Mouse (Mus musculus) telencephalon, adult 2 months (tissue): ENCODE data around the gene Foxn1.

Experiments
- DNase-seq: peaks from one replicate; pipeline ENCODE4 v3.0.0-alpha.2; 2011; ENCODE audit warnings: low read depth, low spot score

The Foxn1 gene

GRCm38 (mm10) chr11:78400936-78401335 lies 14.6 kb upstream of the Foxn1 start:
- DNase-seq: no peak

- DNase-seq: no peak
Observed at GRCm38 (mm10) chr11:78399680-78400079, 13.3 kb upstream of the Foxn1 start.

- no peak for DNase-seq
Observed at GRCm38 (mm10) chr11:78398212-78398611, 11.9 kb upstream of the Foxn1 start.

- no peak for DNase-seq
Observed at GRCm38 (mm10) chr11:78397397-78397796, 11.0 kb upstream of the Foxn1 start.

- DNase-seq: no peak
Observed at GRCm38 (mm10) chr11:78396950-78397349, 10.6 kb upstream of the Foxn1 start.

- DNase-seq: no peak
Observed at GRCm38 (mm10) chr11:78392728-78393127, 6.4 kb upstream of the Foxn1 start.

GRCm38 (mm10) chr11:78385776-78386175 lies 582 bp downstream of the Foxn1 start:
- no peak for DNase-seq

GRCm38 (mm10) chr11:78382701-78383100 lies 3.7 kb downstream of the Foxn1 start:
- no peak for DNase-seq

- DNase-seq: no peak
Observed at GRCm38 (mm10) chr11:78382286-78382685, 4.1 kb downstream of the Foxn1 start.

- no peak for DNase-seq
Observed at GRCm38 (mm10) chr11:78380996-78381395, 5.4 kb downstream of the Foxn1 start.

GRCm38 (mm10) chr11:78380351-78380750 lies 6.0 kb downstream of the Foxn1 start:
- DNase-seq: no peak

- no peak for DNase-seq
Observed at GRCm38 (mm10) chr11:78377549-78378159, 8.7 kb downstream of the Foxn1 start.

GRCm38 (mm10) chr11:78374147-78374546 lies 12.2 kb downstream of the Foxn1 start:
- no peak for DNase-seq

GRCm38 (mm10) chr11:78372610-78373009 lies 13.7 kb downstream of the Foxn1 start:
- no peak for DNase-seq

- DNase-seq: no peak
Observed at GRCm38 (mm10) chr11:78372166-78372565, 14.2 kb downstream of the Foxn1 start.

- DNase-seq: no peak
Observed at GRCm38 (mm10) chr11:78371711-78372110, 14.6 kb downstream of the Foxn1 start.

GRCm38 (mm10) chr11:78370389-78370788 lies 16.0 kb downstream of the Foxn1 start:
- DNase-seq: no peak

GRCm38 (mm10) chr11:78367456-78368225 lies 18.7 kb downstream of the Foxn1 start:
- no peak for DNase-seq

- DNase-seq: no peak
Observed at GRCm38 (mm10) chr11:78364103-78364502, 22.3 kb downstream of the Foxn1 start.

GRCm38 (mm10) chr11:78363309-78364007 lies 22.9 kb downstream of the Foxn1 start:
- DNase-seq: no peak

GRCm38 (mm10) chr11:78360789-78361131 lies 25.6 kb downstream of the Foxn1 start:
- no peak for DNase-seq

- DNase-seq: peak; percentile 51
Observed at GRCm38 (mm10) chr11:78360125-78360788, 26.1 kb downstream of the Foxn1 start.
